Mouse (Mus musculus) olfactory bulb, adult 2 months (tissue): Measurements from ENCODE around the gene Zmiz1.

ENCODE experiments used
- CTCF ChIP-seq: fragments of 200-500 bp; IDR thresholded peaks from 2 replicates; pipeline ENCODE4 v1.5.1; 2012; ENCODE audit warnings: low read depth, mild to moderate bottlenecking, low read length, moderate library complexity; ENCODE audit not compliant: insufficient read depth
- POLR2A ChIP-seq: fragments of 200-500 bp; IDR thresholded peaks from 2 replicates; pipeline ENCODE4 v1.6.1; 2012; ENCODE audit warnings: mild to moderate bottlenecking, low read depth, low read length, moderate library complexity; ENCODE audit not compliant: insufficient read depth

DNA sequence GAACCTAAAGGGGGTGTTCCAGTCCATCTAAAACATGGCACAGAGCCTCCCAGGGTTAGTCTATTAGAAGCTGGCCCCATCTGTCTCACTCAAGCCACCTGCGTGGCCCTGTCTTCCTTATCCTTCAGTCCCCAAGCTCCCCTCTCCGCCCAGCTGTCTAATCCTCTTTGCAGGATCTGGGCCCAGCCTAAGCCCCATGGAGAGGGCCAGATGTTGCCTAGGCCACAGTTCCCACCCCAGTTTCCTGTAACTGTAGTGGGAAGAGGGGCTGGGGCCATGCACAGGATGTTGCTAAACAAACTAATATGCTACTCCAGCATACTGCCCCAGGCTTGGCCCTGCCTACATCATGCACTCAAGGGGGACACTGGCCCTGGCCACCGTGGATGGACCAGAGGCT lies 118.4 kb downstream of the Zmiz1 start:
- TF ChIP-seq POLR2A, result no peak
- TF ChIP-seq CTCF, result no peak
